Mouse (Mus musculus): Measurements from ENCODE around the gene Pskh1.

The Pskh1 gene

DNA sequence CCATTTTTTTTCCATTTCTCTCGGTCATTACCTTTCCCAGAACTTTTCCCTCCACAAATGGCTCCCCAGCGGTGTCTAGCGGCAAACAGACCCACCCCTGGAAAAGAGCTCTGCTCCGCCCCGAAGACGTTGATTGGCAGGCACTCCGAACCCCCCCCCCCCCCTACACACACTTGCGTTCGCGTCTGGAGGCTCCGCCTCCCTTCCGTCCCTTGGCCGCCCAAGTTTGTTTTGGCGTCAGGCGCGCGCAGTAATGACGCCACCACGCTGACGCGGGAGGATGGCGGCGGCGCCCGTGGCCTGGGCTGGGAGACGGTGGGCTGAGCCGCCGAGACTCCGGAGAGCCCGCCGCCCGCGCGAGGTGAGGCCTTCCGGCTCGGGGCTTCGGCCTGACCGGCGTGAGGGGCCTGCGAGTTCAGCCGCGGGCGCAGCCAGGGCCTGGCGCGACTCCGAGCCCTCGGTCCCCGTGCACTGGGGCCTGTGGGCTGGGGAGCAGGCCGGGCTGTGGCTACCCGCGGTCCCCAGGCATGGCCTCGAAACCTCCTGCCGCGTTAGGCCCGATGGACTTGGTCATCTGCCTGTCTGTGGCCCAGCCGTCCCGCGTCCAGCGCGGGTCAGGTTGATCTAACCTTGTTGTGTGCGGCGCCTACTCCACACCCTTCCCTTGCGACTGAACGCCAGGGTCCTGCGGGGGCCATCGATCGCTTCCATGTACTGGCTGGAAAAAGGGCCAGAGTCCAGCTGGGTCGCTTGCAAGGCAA, at the start of gene Pskh1:
Gene Pskh1 (plus strand): TSS at position 262 of the 761 bp plus-strand sequence.
- peak; percentile 95 for DNase-seq (ENCODE audit: low spot score)

- peak; percentile 67 for DNase-seq (ENCODE audit: low spot score)
Measured at GRCm38 (mm10) chr8:105850611-105851010, 49.6 kb upstream of the Pskh1 start.

DNA sequence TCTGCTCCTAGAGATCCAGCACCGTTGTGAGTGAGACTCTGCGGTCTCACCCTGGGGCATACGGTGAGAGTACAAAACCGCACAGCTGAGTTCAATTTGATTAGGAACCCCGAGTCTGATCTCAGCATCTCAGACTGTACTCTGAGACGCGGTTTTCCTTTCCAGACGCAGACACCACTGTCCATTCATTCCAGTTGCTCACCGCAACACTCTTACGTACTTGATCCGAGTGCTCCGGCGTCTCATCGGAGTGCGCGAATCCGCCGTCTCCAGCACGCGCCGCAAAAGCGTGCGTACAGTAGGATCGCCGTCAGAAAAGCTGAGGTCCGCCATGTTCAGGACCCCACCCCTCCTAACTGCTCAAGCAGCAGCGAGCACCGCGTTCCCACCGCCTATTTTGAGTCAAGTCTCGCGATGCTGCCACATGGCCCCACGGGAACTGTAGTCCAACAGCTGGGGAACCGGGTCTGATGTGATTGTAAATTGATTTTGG, 48.5 kb upstream of the Pskh1 start:
- peak; percentile 92 for DNase-seq (ENCODE audit: low spot score)

DNA sequence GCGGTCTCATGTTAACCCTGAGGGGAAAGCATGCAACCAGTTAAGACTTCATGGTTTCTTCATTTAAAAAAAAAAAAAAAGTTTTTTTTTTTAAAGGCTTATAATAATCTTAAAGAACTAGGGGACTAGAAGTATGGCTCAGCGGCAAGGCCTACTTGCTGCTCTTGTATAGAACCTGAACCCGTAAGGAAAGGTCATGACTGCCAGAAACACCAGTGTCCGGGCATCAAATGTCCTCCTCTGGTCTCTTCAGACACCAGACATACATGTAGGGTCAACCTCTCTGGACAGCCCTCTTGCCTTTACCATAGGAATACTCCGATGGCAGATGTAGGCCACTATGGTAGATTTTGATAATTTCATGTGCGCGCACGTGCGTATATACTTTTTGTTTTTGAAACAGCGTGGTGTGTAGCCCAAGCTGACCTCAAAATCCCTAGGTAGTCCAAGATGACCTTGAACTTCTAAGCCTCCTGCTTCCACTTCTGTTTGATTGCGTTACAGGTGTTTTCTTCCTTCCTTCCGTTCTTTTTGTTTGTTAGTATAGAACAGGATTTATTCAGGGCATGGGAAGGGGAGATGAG, 48.0 kb upstream of the Pskh1 start:
- DNase-seq (ENCODE audit: low spot score) = no peak

GRCm38 (mm10) chr8:105853178-105853577, 47.1 kb upstream of the Pskh1 start, which contains the start of gene Cenpt:
Gene Cenpt, minus strand, starts transcription at chr8:105853278.
- DNase-seq (ENCODE audit: low spot score) = no peak

GRCm38 (mm10) chr8:105854303-105854702, 45.9 kb upstream of the Pskh1 start:
- no peak for DNase-seq (ENCODE audit: low spot score)

DNA sequence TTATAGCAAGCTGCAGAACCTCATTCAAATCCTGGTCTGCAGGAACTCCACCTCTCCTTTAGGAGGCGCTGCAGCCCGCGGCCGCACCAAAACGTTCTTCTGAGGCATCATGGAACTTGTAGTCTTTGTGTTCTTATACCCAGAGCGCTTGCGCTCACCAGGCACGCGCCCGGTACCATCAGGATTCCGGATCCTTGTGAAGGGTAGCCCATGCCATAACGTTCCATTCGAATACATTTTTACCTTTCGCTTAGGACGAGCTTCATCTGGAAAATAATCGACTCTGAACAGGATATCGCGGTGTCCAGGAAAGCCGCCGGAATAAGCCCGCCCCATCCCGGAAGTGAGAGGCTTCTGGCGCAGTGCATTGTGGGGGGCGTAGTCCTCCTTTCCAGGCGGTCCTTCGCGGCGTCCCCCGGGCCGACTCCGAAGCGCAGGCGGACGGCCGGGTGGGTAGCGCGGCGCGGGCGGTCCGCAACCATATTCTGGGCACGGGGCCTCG, 45.5 kb upstream of the Pskh1 start, which contains the start of gene Thap11:
Gene Thap11 (plus strand): TSS at position 418 of the 502 bp plus-strand sequence.
- DNase-seq (ENCODE audit: low spot score) = peak; percentile 97

DNA sequence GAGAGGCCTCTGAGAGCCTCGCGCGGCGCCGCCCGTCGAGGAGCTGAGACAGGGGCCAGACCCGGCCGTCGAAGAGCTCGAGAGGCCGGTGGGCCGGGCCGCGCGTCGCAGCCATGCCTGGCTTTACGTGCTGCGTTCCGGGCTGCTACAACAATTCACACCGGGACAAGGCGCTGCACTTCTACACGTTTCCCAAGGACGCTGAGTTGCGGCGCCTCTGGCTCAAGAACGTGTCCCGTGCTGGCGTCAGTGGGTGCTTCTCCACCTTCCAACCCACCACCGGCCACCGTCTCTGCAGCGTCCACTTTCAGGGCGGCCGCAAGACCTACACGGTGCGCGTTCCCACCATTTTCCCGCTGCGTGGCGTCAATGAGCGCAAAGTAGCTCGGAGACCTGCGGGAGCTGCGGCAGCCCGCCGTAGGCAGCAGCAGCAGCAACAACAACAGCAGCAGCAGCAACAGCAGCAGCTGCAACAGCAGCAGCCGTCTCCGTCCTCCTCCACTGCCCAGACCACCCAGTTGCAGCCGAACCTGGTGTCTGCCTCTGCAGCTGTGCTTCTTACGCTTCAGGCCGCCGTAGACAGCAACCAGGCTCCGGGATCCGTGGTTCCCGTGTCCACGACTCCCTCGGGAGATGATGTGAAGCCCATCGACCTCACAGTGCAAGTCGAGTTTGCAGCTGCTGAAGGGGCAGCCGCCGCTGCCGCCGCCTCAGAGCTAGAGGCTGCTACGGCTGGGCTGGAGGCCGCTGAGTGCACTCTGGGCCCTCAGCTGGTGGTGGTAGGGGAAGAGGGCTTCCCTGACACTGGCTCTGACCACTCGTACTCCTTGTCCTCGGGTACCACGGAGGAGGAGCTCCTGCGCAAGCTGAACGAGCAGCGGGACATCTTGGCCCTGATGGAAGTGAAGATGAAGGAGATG, 44.7 kb upstream of the Pskh1 start:
- no peak for DNase-seq (ENCODE audit: low spot score)

- no peak for DNase-seq (ENCODE audit: low spot score)
Measured at GRCm38 (mm10) chr8:105856168-105856835, 43.9 kb upstream of the Pskh1 start.

GRCm38 (mm10) chr8:105858495-105858894, 41.7 kb upstream of the Pskh1 start:
- no peak for DNase-seq (ENCODE audit: low spot score)

- no peak for DNase-seq (ENCODE audit: low spot score)
Measured at GRCm38 (mm10) chr8:105859314-105859713, 40.9 kb upstream of the Pskh1 start.

GRCm38 (mm10) chr8:105860143-105860981, 39.9 kb upstream of the Pskh1 start, which contains the start of gene Nutf2:
Gene Nutf2, plus strand, starts transcription at chr8:105860580.
- peak; percentile 99 for DNase-seq (ENCODE audit: low spot score)

- no peak for DNase-seq (ENCODE audit: low spot score)
Measured at GRCm38 (mm10) chr8:105861951-105862350, 38.3 kb upstream of the Pskh1 start.

DNA sequence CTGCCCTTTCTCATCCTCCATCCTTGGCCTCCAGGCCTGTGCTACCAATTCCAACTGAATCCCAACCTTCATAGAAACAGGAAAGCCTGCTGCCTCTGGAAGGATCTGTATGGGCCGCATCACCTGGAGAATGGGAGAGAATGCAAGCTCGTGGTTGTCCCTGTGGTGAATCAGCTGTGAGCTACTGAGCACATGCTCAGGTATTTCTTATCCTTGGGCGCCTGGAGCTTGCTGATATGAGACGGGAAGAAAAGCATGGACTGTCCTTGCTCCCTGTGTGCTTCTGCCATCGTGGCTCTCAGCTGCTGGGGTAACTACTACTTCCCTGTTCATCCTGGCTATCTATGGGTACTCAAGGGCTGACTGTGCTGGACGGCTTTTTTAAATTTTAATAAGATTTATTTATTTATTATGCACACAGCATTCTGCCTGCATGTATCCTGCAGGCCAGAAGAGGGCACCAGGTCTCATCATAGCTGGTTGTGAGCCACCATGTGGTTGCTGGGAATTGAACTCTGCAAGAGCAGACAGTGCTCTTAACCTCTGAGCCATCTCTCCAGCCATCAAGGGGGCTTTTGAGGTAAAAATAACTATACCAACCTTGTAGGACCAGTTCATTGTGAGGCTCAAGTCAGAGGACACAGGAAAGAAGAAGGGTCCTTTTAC, 33.7 kb upstream of the Pskh1 start:
- no peak for DNase-seq (ENCODE audit: low spot score)

GRCm38 (mm10) chr8:105874301-105874700, 25.9 kb upstream of the Pskh1 start:
- DNase-seq (ENCODE audit: low spot score) = no peak

DNA sequence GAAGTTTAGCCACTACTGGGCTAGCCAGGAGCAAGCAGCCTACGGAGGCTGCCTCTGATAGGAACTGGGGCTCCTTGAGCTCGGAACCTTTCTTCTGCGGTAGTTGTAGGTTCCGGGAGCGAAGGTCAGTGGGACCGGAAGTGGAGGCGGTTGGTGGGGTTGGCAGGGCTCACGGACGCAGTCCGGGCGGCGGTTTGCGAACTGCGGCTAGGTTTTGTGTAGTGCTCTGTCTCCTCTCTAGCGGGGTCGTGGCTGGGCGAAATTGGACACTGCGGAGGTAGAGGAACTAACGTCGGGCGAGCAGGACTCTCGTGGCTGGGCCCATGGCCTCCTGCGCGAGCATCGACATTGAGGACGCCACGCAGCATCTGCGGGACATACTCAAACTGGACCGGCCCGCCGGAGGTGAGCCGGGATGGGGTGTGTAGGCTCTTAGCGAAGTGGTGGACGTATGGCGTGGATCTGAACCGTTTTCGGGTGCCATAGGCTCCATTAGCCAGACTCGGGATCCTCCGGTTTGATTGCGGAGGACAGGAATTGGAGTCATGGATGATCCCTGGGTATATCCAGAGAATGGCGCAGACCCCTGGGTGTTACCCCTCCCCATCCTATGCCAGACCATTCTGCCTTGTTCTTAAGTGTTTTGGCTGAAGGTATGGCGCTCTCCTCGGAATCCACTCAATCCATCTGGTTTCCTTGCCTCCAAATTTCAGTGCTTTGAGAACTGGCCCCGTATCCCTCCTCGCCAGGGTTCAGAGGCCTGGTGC, 19.3 kb upstream of the Pskh1 start, which contains the start of gene Edc4:
Gene Edc4 (plus strand): TSS at position 128 of the 767 bp plus-strand sequence.
- DNase-seq (ENCODE audit: low spot score) = peak; percentile 87

GRCm38 (mm10) chr8:105889756-105890465, 10.3 kb upstream of the Pskh1 start:
- no peak for DNase-seq (ENCODE audit: low spot score)

GRCm38 (mm10) chr8:105890870-105891269, 9.4 kb upstream of the Pskh1 start:
- DNase-seq (ENCODE audit: low spot score) = no peak
